Mouse (Mus musculus): ENCODE results near the gene Gm20388.

The Gm20388 gene

GRCm38 (mm10) chr8:119958076-119958475 is 47.4 kb downstream of the Gm20388 start:
- no peak for DNase-seq (ENCODE audit: extremely low spot score, low spot score)

GRCm38 (mm10) chr8:119960531-119961104 is 50.0 kb downstream of the Gm20388 start:
- DNase-seq (ENCODE audit: extremely low spot score, low spot score), result no peak

- no peak for DNase-seq (ENCODE audit: extremely low spot score, low spot score)
These were observed 54.2 kb downstream of the Gm20388 start for GRCm38 (mm10) chr8:119964859-119965258.

GRCm38 (mm10) chr8:119967435-119967834 is 56.8 kb downstream of the Gm20388 start:
- DNase-seq (ENCODE audit: extremely low spot score, low spot score), result no peak

GRCm38 (mm10) chr8:119970169-119970568 is 59.5 kb downstream of the Gm20388 start:
- no peak for DNase-seq (ENCODE audit: extremely low spot score, low spot score)

- DNase-seq (ENCODE audit: extremely low spot score, low spot score), result no peak
These were observed 61.9 kb downstream of the Gm20388 start for GRCm38 (mm10) chr8:119972558-119972957.

GRCm38 (mm10) chr8:119978770-119979381 is 68.2 kb downstream of the Gm20388 start:
- no peak for DNase-seq (ENCODE audit: extremely low spot score, low spot score)

- DNase-seq (ENCODE audit: extremely low spot score, low spot score), result no peak
These were observed 70.6 kb downstream of the Gm20388 start for GRCm38 (mm10) chr8:119981253-119981652.

- no peak for DNase-seq (ENCODE audit: extremely low spot score, low spot score)
These were observed 73.4 kb downstream of the Gm20388 start for GRCm38 (mm10) chr8:119984085-119984484.

- DNase-seq (ENCODE audit: extremely low spot score, low spot score), result no peak
These were observed 75.5 kb downstream of the Gm20388 start for GRCm38 (mm10) chr8:119986174-119986573.

GRCm38 (mm10) chr8:119988087-119988486 is 77.4 kb downstream of the Gm20388 start:
- DNase-seq (ENCODE audit: extremely low spot score, low spot score), result no peak

GRCm38 (mm10) chr8:119992249-119992648 is 81.6 kb downstream of the Gm20388 start, which contains the start of gene Crispld2:
TSS of gene Crispld2 (plus strand) at chr8:119992438.
- DNase-seq (ENCODE audit: extremely low spot score, low spot score), result peak; percentile 87

- DNase-seq (ENCODE audit: extremely low spot score, low spot score), result peak; percentile 46
These were observed 83.5 kb downstream of the Gm20388 start for GRCm38 (mm10) chr8:119994114-119994513.

GRCm38 (mm10) chr8:119994556-119994955 is 83.9 kb downstream of the Gm20388 start:
- no peak for DNase-seq (ENCODE audit: extremely low spot score, low spot score)

- no peak for DNase-seq (ENCODE audit: extremely low spot score, low spot score)
These were observed 86.6 kb downstream of the Gm20388 start for GRCm38 (mm10) chr8:119997266-119997665.

GRCm38 (mm10) chr8:120000461-120000860 is 89.8 kb downstream of the Gm20388 start:
- no peak for DNase-seq (ENCODE audit: extremely low spot score, low spot score)

GRCm38 (mm10) chr8:120001712-120002111 is 91.1 kb downstream of the Gm20388 start:
- no peak for DNase-seq (ENCODE audit: extremely low spot score, low spot score)

GRCm38 (mm10) chr8:120002348-120002747 is 91.7 kb downstream of the Gm20388 start:
- DNase-seq (ENCODE audit: extremely low spot score, low spot score), result no peak

GRCm38 (mm10) chr8:120004154-120004702 is 93.6 kb downstream of the Gm20388 start:
- peak; percentile 61 for DNase-seq (ENCODE audit: extremely low spot score, low spot score)

- DNase-seq (ENCODE audit: extremely low spot score, low spot score), result peak; percentile 58
These were observed 94.2 kb downstream of the Gm20388 start for GRCm38 (mm10) chr8:120004705-120005381.

GRCm38 (mm10) chr8:120006645-120007160 is 96.1 kb downstream of the Gm20388 start:
- no peak for DNase-seq (ENCODE audit: extremely low spot score, low spot score)

GRCm38 (mm10) chr8:120007178-120007577 is 96.5 kb downstream of the Gm20388 start:
- no peak for DNase-seq (ENCODE audit: extremely low spot score, low spot score)
